Mouse (Mus musculus): ENCODE data around the gene Bcl2a1a. TPM values are rescaled to one million over a fixed set of nuclear protein-coding genes. Genes with fewer than 3 reads are reported as not detected.
"Not testable (repeated sequence)": the region's sequence is repeated elsewhere in the genome, so short reads cannot be mapped to it uniquely, and the experiment has no call there.

Bcl2a1a gene
- polyA plus RNA-seq, 1 experiment from 2014 or later = not detected

- no CpG with 5 or more reads among the region's 2 CpGs for WGBS
- not testable (repeated sequence) for H3K4me3 ChIP-seq (ENCODE audit: low read depth, low read length); H3K9ac ChIP-seq (ENCODE audit: low read length); H3K36me3 ChIP-seq (ENCODE audit: control insufficient read depth, insufficient read depth, low read length); H3K27ac ChIP-seq (ENCODE audit: low read depth, low read length); DNase-seq (ENCODE audit: low spot score, missing footprints); ATAC-seq (ENCODE audit: low FRiP score); H3K4me2 ChIP-seq; H3K9me3 ChIP-seq (ENCODE audit: control insufficient read depth, low read length); H3K27me3 ChIP-seq (ENCODE audit: control insufficient read depth, insufficient read depth, low read length); H3K4me1 ChIP-seq (ENCODE audit: control insufficient read depth, insufficient read depth, low read length)
Measured at GRCm38 (mm10) chr9:88969502-88969901, 12.8 kb downstream of the Bcl2a1a start.

GRCm38 (mm10) chr9:88976875-88977274 is 20.2 kb downstream of the Bcl2a1a start:
- H3K4me2 ChIP-seq; H3K9me3 ChIP-seq (ENCODE audit: control insufficient read depth, low read length); H3K27me3 ChIP-seq (ENCODE audit: control insufficient read depth, insufficient read depth, low read length); DNase-seq (ENCODE audit: low spot score, missing footprints); H3K9ac ChIP-seq (ENCODE audit: low read length); H3K27ac ChIP-seq (ENCODE audit: low read depth, low read length); ATAC-seq (ENCODE audit: low FRiP score); H3K4me1 ChIP-seq (ENCODE audit: control insufficient read depth, insufficient read depth, low read length); H3K36me3 ChIP-seq (ENCODE audit: control insufficient read depth, insufficient read depth, low read length); H3K4me3 ChIP-seq (ENCODE audit: low read depth, low read length): not testable (repeated sequence)
- 86% methylated on average over 4 of the region's 4 CpGs for WGBS

- not testable (repeated sequence) for H3K4me3 ChIP-seq (ENCODE audit: low read depth, low read length); H3K4me2 ChIP-seq; H3K36me3 ChIP-seq (ENCODE audit: control insufficient read depth, insufficient read depth, low read length); H3K9ac ChIP-seq (ENCODE audit: low read length); H3K9me3 ChIP-seq (ENCODE audit: control insufficient read depth, low read length); ATAC-seq (ENCODE audit: low FRiP score); DNase-seq (ENCODE audit: low spot score, missing footprints); H3K27ac ChIP-seq (ENCODE audit: low read depth, low read length); H3K27me3 ChIP-seq (ENCODE audit: control insufficient read depth, insufficient read depth, low read length); H3K4me1 ChIP-seq (ENCODE audit: control insufficient read depth, insufficient read depth, low read length)
- 96% methylated on average over 2 of the region's 2 CpGs for WGBS
Measured at GRCm38 (mm10) chr9:88979781-88980180, 23.1 kb downstream of the Bcl2a1a start.

GRCm38 (mm10) chr9:89001541-89001940 is 44.8 kb downstream of the Bcl2a1a start:
- H3K4me3 ChIP-seq (ENCODE audit: low read depth, low read length); H3K4me2 ChIP-seq; H3K9me3 ChIP-seq (ENCODE audit: control insufficient read depth, low read length); H3K4me1 ChIP-seq (ENCODE audit: control insufficient read depth, insufficient read depth, low read length); H3K36me3 ChIP-seq (ENCODE audit: control insufficient read depth, insufficient read depth, low read length); H3K9ac ChIP-seq (ENCODE audit: low read length); ATAC-seq (ENCODE audit: low FRiP score); H3K27me3 ChIP-seq (ENCODE audit: control insufficient read depth, insufficient read depth, low read length); DNase-seq (ENCODE audit: low spot score, missing footprints); H3K27ac ChIP-seq (ENCODE audit: low read depth, low read length): not testable (repeated sequence)

Other genes starting within 250 kb of the Bcl2a1a start
- gene Mthfsl, start 236.6 kb upstream of the Bcl2a1a start, polyA plus RNA-seq (2014; fragmentation: Nextera tagmentation; extraction: Ambion mirVana) = 21.8 and 26.6 TPM in 2 replicates
- gene Bcl2a1d, start 225.0 kb upstream of the Bcl2a1a start, polyA plus RNA-seq (2014; fragmentation: Nextera tagmentation; extraction: Ambion mirVana) = not detected in 2 replicates
- 0.08 and 0.15 TPM in 2 replicates for gene Trim43c, start 117.7 kb upstream of the Bcl2a1a start, polyA plus RNA-seq (2014; fragmentation: Nextera tagmentation; extraction: Ambion mirVana)
- not detected in 2 replicates for gene Trim43b, start 135.9 kb downstream of the Bcl2a1a start, polyA plus RNA-seq (2014; fragmentation: Nextera tagmentation; extraction: Ambion mirVana)
- 0.23 and 0.25 TPM in 2 replicates for gene Bcl2a1b, start 242.3 kb downstream of the Bcl2a1a start, polyA plus RNA-seq (2014; fragmentation: Nextera tagmentation; extraction: Ambion mirVana)
- 0.49 TPM in 1 of 2 replicates, not detected in the other for gene Gm29094, start 242.5 kb downstream of the Bcl2a1a start, polyA plus RNA-seq (2014; fragmentation: Nextera tagmentation; extraction: Ambion mirVana)

Data from midbrain, embryonic 11.5 days (tissue).